Mouse (Mus musculus) ES-E14 (cell line): ENCODE data around the gene Aars2.

Experiments
- CHD2 ChIP-seq: IDR thresholded peaks from 2 replicates; pipeline ENCODE4 v1.6.1; 2014; ENCODE audit warnings: mild to moderate bottlenecking, low read depth, low read length, inconsistent platforms
- HCFC1 ChIP-seq: IDR thresholded peaks from 2 replicates; pipeline ENCODE4 v1.6.1; 2012; ENCODE audit warnings: low read length, inconsistent platforms, borderline replicate concordance; ENCODE audit not compliant: insufficient read depth
- MAFK ChIP-seq: IDR thresholded peaks from 2 replicates; pipeline ENCODE4 v1.6.1; 2014; ENCODE audit warnings: mild to moderate bottlenecking, low read depth, low read length, inconsistent platforms; ENCODE audit not compliant: insufficient read depth
- ZC3H11A ChIP-seq: IDR thresholded peaks from 2 replicates; pipeline ENCODE4 v1.6.1; 2012; ENCODE audit warnings: low read depth, mild to moderate bottlenecking, inconsistent platforms, low read length, borderline replicate concordance
- ZNF384 ChIP-seq: IDR thresholded peaks from 2 replicates; pipeline ENCODE4 v1.6.1; 2012; ENCODE audit warnings: low read depth, low read length, inconsistent platforms

GRCm38 (mm10) chr17:45557246-45557824, 50.7 kb downstream of the Aars2 start:
- TF ChIP-seq MAFK = no peak
- no peak for TF ChIP-seq ZNF384
- no peak for TF ChIP-seq ZC3H11A
- TF ChIP-seq HCFC1 = no peak
- TF ChIP-seq CHD2 = no peak
